ENCODE assay signal across 8 mouse cellular contexts in the genomic region with DNA sequence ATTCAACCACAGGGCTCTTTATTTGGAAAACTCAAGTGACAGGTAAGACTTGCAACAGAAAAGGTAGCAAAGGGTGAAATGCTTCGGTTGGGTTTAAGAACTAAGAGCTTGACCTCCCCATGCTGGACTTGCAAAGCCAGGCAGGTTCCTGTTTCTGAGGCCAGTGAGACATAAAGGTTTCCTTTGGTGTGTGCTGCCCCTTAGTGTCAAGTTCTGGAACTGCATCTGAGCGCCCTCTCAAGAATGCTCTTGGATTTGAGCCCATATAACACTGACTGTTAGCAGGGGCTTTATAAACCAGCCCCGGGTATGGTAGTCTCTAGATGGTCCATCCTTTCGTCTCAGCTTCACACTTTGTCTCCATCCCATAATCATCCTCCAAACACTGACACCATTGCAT. TPM values are rescaled to one million over a fixed set of nuclear protein-coding genes. Genes with fewer than 3 reads are reported as not detected.
DNase-seq lines count a peak whose midpoint lies in the region; ATAC-seq and TF ChIP-seq lines count a peak whose summit lies in the region.

No protein-coding gene starts in this region.

- H3K9ac ChIP-seq in heart, adult 2 months (ENCODE audit: low read depth, low read length) = no peak overlapping the region
- no peak overlapping the region for H3K9ac ChIP-seq in limb, embryonic 11.5 days (ENCODE audit: low read length)

- no peak for TF ChIP-seq POLR2A in heart, adult 2 months (IDR thresholded peaks at IDR 0.05; ENCODE audit: insufficient read depth, low read depth, low read length)
- TF ChIP-seq POLR2A in cortical plate, adult 2 months (IDR thresholded peaks at IDR 0.05; ENCODE audit: extremely low read depth, insufficient read depth, low read length) = no peak

- peak; percentile 59 to 84 for DNase-seq in heart, adult 2 months
- DNase-seq in heart, postnatal 25 days (ENCODE audit: low spot score) = no peak
- DNase-seq in gastrocnemius, postnatal 10 days = peak; percentile 86
- peak; percentile 56 to 84 for DNase-seq in kidney, adult 8-10 months
- DNase-seq in limb, embryonic 11.5 days (ENCODE audit: low spot score) = peak; percentile 91
- DNase-seq in natural killer cell, adult 2 months (ENCODE audit: low spot score in 2 of 2) = peak; percentile 54 to 66
- DNase-seq in spleen, postnatal 4 days (ENCODE audit: low spot score in 2 of 2) = peak; percentile 68 to 89

- H3K27me3 ChIP-seq in heart, adult 2 months (ENCODE audit: control insufficient read depth, insufficient read depth, low read length) = no peaks in the 10 kb centered on the region
- H3K27me3 ChIP-seq in limb, embryonic 11.5 days (ENCODE audit: control insufficient read depth, insufficient read depth, low read length) = no peaks in the 10 kb centered on the region

- no peak overlapping the region for H3K4me2 ChIP-seq in limb, embryonic 11.5 days (ENCODE audit: low read depth, severe bottlenecking)

- no peak overlapping the region for H3K4me3 ChIP-seq in heart, adult 2 months
- no peak overlapping the region for H3K4me3 ChIP-seq in cortical plate, adult 2 months (ENCODE audit: insufficient read depth, low read length)
- no peak overlapping the region for H3K4me3 ChIP-seq in limb, embryonic 11.5 days (ENCODE audit: low read depth, low read length)

- TF ChIP-seq CTCF in heart, adult 2 months (IDR thresholded peaks at IDR 0.05) = peak; percentile 91
- TF ChIP-seq CTCF in cortical plate, adult 2 months (IDR thresholded peaks at IDR 0.05; ENCODE audit: extremely low read depth, insufficient read depth, low read length) = peak; percentile 94

- peak; percentile 66; the same call in 1 of the 2 replicates for TF ChIP-seq EP300 in heart, adult 2 months (IDR thresholded peaks at IDR 0.05; ENCODE audit: insufficient read depth, low read depth, low read length)

- no peak overlapping the region for H3K27ac ChIP-seq in heart, adult 2 months
- no peak overlapping the region for H3K27ac ChIP-seq in cortical plate, adult 2 months (ENCODE audit: insufficient read depth, low read length)
- H3K27ac ChIP-seq in limb, embryonic 11.5 days (replicated peaks; ENCODE audit: low read depth, low read length) = no peak overlapping the region

- no peaks in the 10 kb centered on the region for H3K79me2 ChIP-seq in heart, adult 2 months (replicated peaks; ENCODE audit: control insufficient read depth, insufficient read depth, low read length)

- no peak for ATAC-seq in limb, embryonic 11.5 days (ENCODE audit: insufficient number of reproducible peaks, low FRiP score, low TSS enrichment, low read depth)

- H3K36me3 ChIP-seq in heart, adult 2 months (ENCODE audit: control insufficient read depth, insufficient read depth, low read length) = no peaks in the 10 kb centered on the region
- no peaks in the 10 kb centered on the region for H3K36me3 ChIP-seq in limb, embryonic 11.5 days (ENCODE audit: control insufficient read depth, insufficient read depth, low read length)

- whole genome bisulfite sequencing in heart, adult 2 months = 6% methylated on average over 4 of the region's 4 CpGs
- whole genome bisulfite sequencing in limb, embryonic 11.5 days = 23% methylated on average over 4 of the region's 4 CpGs

- intact Hi-C loops in heart, adult 2 months (cut with DNase I) = loop anchor here (1.0 kb wide), 1 partner anchor 91 kb away; no protein-coding TSS in a partner anchor
- intact Hi-C loops in heart, postnatal 25 days (cut with DNase I) = loop anchor here (1.0 kb wide), 1 partner anchor 91 kb away; no protein-coding TSS in a partner anchor

- no peaks in the 10 kb centered on the region for H3K4me1 ChIP-seq in heart, adult 2 months (ENCODE audit: control insufficient read depth, insufficient read depth, low read length)
- H3K4me1 ChIP-seq in cortical plate, adult 2 months (ENCODE audit: control insufficient read depth, insufficient read depth, low read length) = no peaks in the 10 kb centered on the region
- H3K4me1 ChIP-seq in limb, embryonic 11.5 days (ENCODE audit: control insufficient read depth, insufficient read depth, low read length) = no peaks in the 10 kb centered on the region

- no peaks in the 10 kb centered on the region for H3K9me3 ChIP-seq in limb, embryonic 11.5 days (ENCODE audit: control insufficient read depth, low read length)

RNA-seq across cellular contexts. Expression of gene S100z, which starts 2.9 kb away (rescaled TPM):
- not detected for total RNA-seq in heart, adult 2 months (2021)
- polyA plus RNA-seq in heart, adult 2 months (2012; rRNA removed) = not detected in 2 replicates
- total RNA-seq in heart, postnatal 25 days (2021) = not detected
- polyA plus RNA-seq in cortical plate, adult 2 months (2012; rRNA removed) = not detected in 2 replicates
- 1 to 10 TPM; 1.3 to 1.7 TPM for total RNA-seq in gastrocnemius, postnatal 10 days (2021)
- polyA plus RNA-seq in limb, embryonic 11.5 days (2014; fragmentation: Nextera tagmentation; extraction: Ambion mirVana) = not detected in 2 replicates

RNA-seq across cellular contexts. Expression of gene Crhbp, which starts 36.7 kb away (rescaled TPM):
- total RNA-seq in heart, adult 2 months (2021) = not detected
- polyA plus RNA-seq in heart, adult 2 months (2012; rRNA removed) = not detected in 2 replicates
- total RNA-seq in heart, postnatal 25 days (2021) = not detected
- polyA plus RNA-seq in cortical plate, adult 2 months (2012; rRNA removed) = 21.0 and 23.9 TPM in 2 replicates
- not detected for total RNA-seq in gastrocnemius, postnatal 10 days (2021)
- 1.4 and 3.5 TPM in 2 replicates for polyA plus RNA-seq in limb, embryonic 11.5 days (2014; fragmentation: Nextera tagmentation; extraction: Ambion mirVana)

RNA-seq across cellular contexts. Expression of gene F2rl1, which starts 43.6 kb away (rescaled TPM):
- under 1 TPM; 0.41 to 0.63 TPM for total RNA-seq in heart, adult 2 months (2021)
- polyA plus RNA-seq in heart, adult 2 months (2012; rRNA removed) = 0.91 and 1.2 TPM in 2 replicates
- under 1 TPM; 0.48 to 0.65 TPM for total RNA-seq in heart, postnatal 25 days (2021)
- 0.42 and 0.47 TPM in 2 replicates for polyA plus RNA-seq in cortical plate, adult 2 months (2012; rRNA removed)
- total RNA-seq in gastrocnemius, postnatal 10 days (2021) = under 1 TPM; 0.45 TPM
- 0.11 TPM in 1 of 2 replicates, not detected in the other for polyA plus RNA-seq in limb, embryonic 11.5 days (2014; fragmentation: Nextera tagmentation; extraction: Ambion mirVana)
